Mouse (Mus musculus) B cell, adult 67 days (primary cell): Measurements from ENCODE around the gene Gm28308. TPM values are rescaled to one million over a fixed set of nuclear protein-coding genes. Genes with fewer than 3 reads are reported as not detected.

ENCODE experiments used
- total RNA-seq, 2 experiments: library from RNA; stranded (reverse); gene quantifications; 4 replicates each; pipeline ENCODE4 v1.2.4; 2023

Gm28308 gene
- not detected for total RNA-seq

GRCm38 (mm10) chr6:52213119-52213986, at the start of gene Gm28308, which contains the start of gene Hoxa3:
Gene Gm28308 (minus strand): TSS chr6:52213339.
Gene Hoxa3 (minus strand): TSS chr6:52213336.

GRCm38 (mm10) chr6:52260654-52261575, 47.8 kb upstream of the Gm28308 start, which contains the start of gene Hoxa13:
Gene Hoxa13 (minus strand): TSS chr6:52260880.

GRCm38 (mm10) chr6:52245757-52246142, 32.6 kb upstream of the Gm28308 start, which contains the start of gene Hoxa11:
Gene Hoxa11 (minus strand): TSS chr6:52245810.

GRCm38 (mm10) chr6:52240389-52241000, 27.4 kb upstream of the Gm28308 start, which contains the start of gene Hoxa10:
Gene Hoxa10 (minus strand): TSS chr6:52240854.

GRCm38 (mm10) chr6:52230516-52231165, 17.5 kb upstream of the Gm28308 start, which contains the start of gene Hoxa9:
Gene Hoxa9 (minus strand): TSS chr6:52231089.

GRCm38 (mm10) chr6:52221337-52221992, 8.3 kb upstream of the Gm28308 start, which contains the start of gene Hoxa7:
Gene Hoxa7 (minus strand): TSS chr6:52221854.

GRCm38 (mm10) chr6:52208072-52208867, 4.9 kb downstream of the Gm28308 start, which contains the start of gene Hoxa6:
Gene Hoxa6 (minus strand): TSS chr6:52208722.

GRCm38 (mm10) chr6:52204050-52204752, 8.9 kb downstream of the Gm28308 start, which contains the start of gene Hoxa5:
Gene Hoxa5 (minus strand): TSS chr6:52204587.

GRCm38 (mm10) chr6:52190906-52191810, 22.0 kb downstream of the Gm28308 start, which contains the start of gene Hoxa4:
Gene Hoxa4 (minus strand): TSS chr6:52191753.

GRCm38 (mm10) chr6:52177061-52177735, 35.9 kb downstream of the Gm28308 start, which contains the start of gene 5730596B20Rik:
Gene 5730596B20Rik (plus strand): TSS chr6:52177498.

GRCm38 (mm10) chr6:52164626-52165440, 48.3 kb downstream of the Gm28308 start, which contains the start of gene Hoxa2:
Gene Hoxa2 (minus strand): TSS chr6:52164831.

GRCm38 (mm10) chr6:52158276-52159051, 54.7 kb downstream of the Gm28308 start, which contains the start of gene Hoxa1:
Gene Hoxa1 (minus strand): TSS chr6:52158317.

